Mouse (Mus musculus): Measurements from ENCODE around the gene Nupl2. TPM values are rescaled to one million over a fixed set of nuclear protein-coding genes. Genes with fewer than 3 reads are reported as not detected.

The Nupl2 gene
- polyA plus RNA-seq, 1 experiment: 2.5 TPM

GRCm38 (mm10) chr5:24208505-24208904, 43.7 kb downstream of the Nupl2 start:
- Histone ChIP-seq H3K4me1 (ENCODE audit: control insufficient read depth, insufficient read depth, insufficient read length, low read length) (no peaks in the 10 kb centered on the region), H3K36me3 (ENCODE audit: control insufficient read depth, insufficient read depth, low read length) (no peaks in the 10 kb centered on the region), H3K27me3 (ENCODE audit: control insufficient read depth, insufficient read depth, low read length) (no peaks in the 10 kb centered on the region), H3K4me3 (ENCODE audit: low read depth, low read length) (no peak overlapping the region), H3K27ac (ENCODE audit: insufficient read depth, low read depth, low read length) (no peak overlapping the region)
- TF ChIP-seq CTCF (IDR thresholded peaks at IDR 0.05; ENCODE audit: extremely low read depth, insufficient read length, insufficient replicate concordance, low read depth, low read length) (no peak), POLR2A (IDR thresholded peaks at IDR 0.05; ENCODE audit: low read depth, low read length) (no peak)
- WGBS: 81% methylated on average over 5 of the region's 5 CpGs

GRCm38 (mm10) chr5:24213861-24214546, 49.2 kb downstream of the Nupl2 start:
- WGBS: 71% methylated on average over 3 of the region's 3 CpGs
- Histone ChIP-seq H3K4me3 (ENCODE audit: low read depth, low read length) (no peak overlapping the region), H3K27me3 (ENCODE audit: control insufficient read depth, insufficient read depth, low read length) (no peaks in the 10 kb centered on the region), H3K36me3 (ENCODE audit: control insufficient read depth, insufficient read depth, low read length) (no peaks in the 10 kb centered on the region), H3K4me1 (ENCODE audit: control insufficient read depth, insufficient read depth, insufficient read length, low read length) (no peaks in the 10 kb centered on the region), H3K27ac (ENCODE audit: insufficient read depth, low read depth, low read length) (no peak overlapping the region; the same call in 1 of the 2 replicates)
- TF ChIP-seq POLR2A (IDR thresholded peaks at IDR 0.05; ENCODE audit: low read depth, low read length) (no peak), CTCF (IDR thresholded peaks at IDR 0.05; ENCODE audit: extremely low read depth, insufficient read length, insufficient replicate concordance, low read depth, low read length) (no peak)

- TF ChIP-seq POLR2A (IDR thresholded peaks at IDR 0.05; ENCODE audit: low read depth, low read length) (no peak), CTCF (IDR thresholded peaks at IDR 0.05; ENCODE audit: extremely low read depth, insufficient read length, insufficient replicate concordance, low read depth, low read length) (no peak)
- 78% methylated on average over 1 of the region's 1 CpGs for WGBS
- peak overlapping the region; percentile 26; the same call in 1 of the 2 replicates for H3K27ac ChIP-seq (ENCODE audit: insufficient read depth, low read depth, low read length)
Observed at GRCm38 (mm10) chr5:24214547-24214878, 49.8 kb downstream of the Nupl2 start.

GRCm38 (mm10) chr5:24214900-24215299, 50.1 kb downstream of the Nupl2 start:
- peak overlapping the region; percentile 26 for H3K27ac ChIP-seq (ENCODE audit: insufficient read depth, low read depth, low read length)
- 69% methylated on average over 1 of the region's 1 CpGs for WGBS
- no peak for TF ChIP-seq POLR2A (IDR thresholded peaks at IDR 0.05; ENCODE audit: low read depth, low read length)
- no peak for TF ChIP-seq CTCF (IDR thresholded peaks at IDR 0.05; ENCODE audit: extremely low read depth, insufficient read length, insufficient replicate concordance, low read depth, low read length)

More at GRCm38 (mm10) chr5:24214547-24214878, 49.8 kb downstream of the Nupl2 start:
- no peaks in the 10 kb centered on the region for H3K36me3 ChIP-seq (ENCODE audit: control insufficient read depth, insufficient read depth, low read length)
- no peak overlapping the region for H3K4me3 ChIP-seq (ENCODE audit: low read depth, low read length)
- H3K27me3 ChIP-seq (ENCODE audit: control insufficient read depth, insufficient read depth, low read length): no peaks in the 10 kb centered on the region
- no peaks in the 10 kb centered on the region for H3K4me1 ChIP-seq (ENCODE audit: control insufficient read depth, insufficient read depth, insufficient read length, low read length)

More at GRCm38 (mm10) chr5:24214900-24215299, 50.1 kb downstream of the Nupl2 start:
- no peak overlapping the region for H3K4me3 ChIP-seq (ENCODE audit: low read depth, low read length)
- H3K36me3 ChIP-seq (ENCODE audit: control insufficient read depth, insufficient read depth, low read length): no peaks in the 10 kb centered on the region
- no peaks in the 10 kb centered on the region for H3K27me3 ChIP-seq (ENCODE audit: control insufficient read depth, insufficient read depth, low read length)
- H3K4me1 ChIP-seq (ENCODE audit: control insufficient read depth, insufficient read depth, insufficient read length, low read length): no peaks in the 10 kb centered on the region

Other genes with a start within 250 kb of the Nupl2 start
- gene Fam126a, start 134.3 kb upstream of the Nupl2 start, polyA plus RNA-seq (2012; rRNA removed): 0.96 and 1.1 TPM in 2 replicates
- gene Klhl7, start 64.4 kb upstream of the Nupl2 start, polyA plus RNA-seq (2012; rRNA removed): 0.09 and 0.28 TPM in 2 replicates
- 21.9 and 26.3 TPM in 2 replicates for gene Kcnh2, start 186.6 kb downstream of the Nupl2 start, polyA plus RNA-seq (2012; rRNA removed)
- gene Nos3, start 199.8 kb downstream of the Nupl2 start, polyA plus RNA-seq (2012; rRNA removed): 2.8 and 4.0 TPM in 2 replicates
- 0.43 and 1.9 TPM in 2 replicates for gene Atg9b, start 227.2 kb downstream of the Nupl2 start, polyA plus RNA-seq (2012; rRNA removed)
- 53.2 and 83.7 TPM in 2 replicates for gene Abcb8, start 228.7 kb downstream of the Nupl2 start, polyA plus RNA-seq (2012; rRNA removed)
- gene Asic3, start 248.4 kb downstream of the Nupl2 start, polyA plus RNA-seq (2012; rRNA removed): 0.58 and 1.9 TPM in 2 replicates